Mouse (Mus musculus): Measurements from ENCODE around the gene Lmo4.

GRCm38 (mm10) chr3:144165439-144165838 is 39.6 kb downstream of the Lmo4 start:
- TF ChIP-seq EP300 (IDR thresholded peaks at IDR 0.05) = no peak
- no peak for TF ChIP-seq CTCF (IDR thresholded peaks at IDR 0.05)

Measured in lung, postnatal 0 days (tissue).